Comparison of ENCODE assay signal across 9 mouse cellular contexts in genomic region chr10:122008731-122009391, GRCm38 (mm10). TPM values are rescaled to one million over a fixed set of nuclear protein-coding genes. Genes with fewer than 3 reads are reported as not detected.
DNase-seq lines count a peak whose midpoint lies in the region; ATAC-seq and TF ChIP-seq lines count a peak whose summit lies in the region.
"Had no signal": no experiment of that assay in that cellular context is flagged by ENCODE, and none has a peak within 500 bp of the region (broad histone marks: within the 10 kb centered on the region; RNA-seq: fewer than 3 reads in every experiment).

No protein-coding gene starts in this region.

- intact Hi-C loops in heart, postnatal 14 days (cut with DNase I): loop anchor here (5.0 kb wide), 1 partner anchor 38 kb away; the partner anchor contains the start of gene Srgap1

- peak; percentile 87 for ATAC-seq in frontal cortex, adult (ENCODE audit: low TSS enrichment)
- ATAC-seq in limb, embryonic 12.5 days (ENCODE audit: insufficient number of reproducible peaks, insufficient read depth, low FRiP score, low TSS enrichment, low read depth): peak; percentile 45; the same call in 1 of the 2 replicates
- ATAC-seq in midbrain, embryonic 12.5 days (ENCODE audit: low FRiP score, low read depth): peak; percentile 30

- peaks cover 16% of the 10 kb centered on the region for H3K4me1 ChIP-seq in limb, embryonic 12.5 days (replicated peaks)
- peaks cover 18% of the 10 kb centered on the region for H3K4me1 ChIP-seq in midbrain, embryonic 12.5 days

- TF ChIP-seq CTCF in brain, embryonic 14.5 days (IDR thresholded peaks at IDR 0.05; ENCODE audit: borderline replicate concordance, extremely low read depth, insufficient read depth, insufficient read length): no peak

- H3K4me2 ChIP-seq in limb, embryonic 12.5 days: peak overlapping the region; percentile 30
- no peak overlapping the region for H3K4me2 ChIP-seq in midbrain, embryonic 12.5 days (replicated peaks)

- no peak for DNase-seq in frontal cortex, postnatal 25 days (ENCODE audit: low spot score in 2 of 2)
- DNase-seq in brain, embryonic 14.5 days (ENCODE audit: low read depth): peak; percentile 63
- peak; percentile 19 to 33 for DNase-seq in heart, postnatal 14 days
- DNase-seq in spleen, adult 12 weeks (ENCODE audit: low spot score): no peak
- no peak for DNase-seq in layer of hippocampus, adult 9-10 months (ENCODE audit: low spot score)

- no peaks in the 10 kb centered on the region for H3K27me3 ChIP-seq in limb, embryonic 12.5 days
- no peaks in the 10 kb centered on the region for H3K27me3 ChIP-seq in midbrain, embryonic 12.5 days

- H3K36me3 ChIP-seq in limb, embryonic 12.5 days: no peaks in the 10 kb centered on the region
- no peaks in the 10 kb centered on the region for H3K36me3 ChIP-seq in midbrain, embryonic 12.5 days

- no peak for TF ChIP-seq POLR2A in brain, embryonic 14.5 days (IDR thresholded peaks at IDR 0.05; ENCODE audit: borderline replicate concordance, extremely low read depth, insufficient read depth, insufficient read length, poor library complexity, severe bottlenecking)

- H3K4me3 ChIP-seq in limb, embryonic 12.5 days (replicated peaks): no peak overlapping the region
- no peak overlapping the region for H3K4me3 ChIP-seq in midbrain, embryonic 12.5 days
- H3K4me3 ChIP-seq: erythroblast, embryonic 14.5 days had no signal

- H3K9me3 ChIP-seq in limb, embryonic 12.5 days: no peaks in the 10 kb centered on the region
- no peaks in the 10 kb centered on the region for H3K9me3 ChIP-seq in midbrain, embryonic 12.5 days

- H3K9ac ChIP-seq in limb, embryonic 12.5 days (replicated peaks): no peak overlapping the region
- H3K9ac ChIP-seq in midbrain, embryonic 12.5 days (replicated peaks): no peak overlapping the region

- WGBS in limb, embryonic 12.5 days: 50% methylated on average over 12 of the region's 12 CpGs
- WGBS in midbrain, embryonic 12.5 days: 57% methylated on average over 12 of the region's 12 CpGs

- peak overlapping the region; percentile 53; the same call in 1 of the 2 replicates for H3K27ac ChIP-seq in limb, embryonic 12.5 days
- H3K27ac ChIP-seq in midbrain, embryonic 12.5 days (replicated peaks): peak overlapping the region; percentile 20

RNA-seq across cellular contexts. Expression of gene Srgap1, which starts 38.3 kb away (rescaled TPM):
- 40.7 and 67.1 TPM in 2 replicates for polyA plus RNA-seq in brain, embryonic 14.5 days (2012; rRNA removed)
- total RNA-seq in heart, postnatal 14 days (2021): 1 to 10 TPM; 4.0 to 4.6 TPM
- polyA plus RNA-seq in limb, embryonic 12.5 days (2016; fragmentation: Nextera tagmentation; extraction: Ambion mirVana): 15.1 and 15.8 TPM in 2 replicates
- 30.1 and 32.3 TPM in 2 replicates for polyA plus RNA-seq in midbrain, embryonic 12.5 days (2016; fragmentation: Nextera tagmentation; extraction: Ambion mirVana)

Comparison
In these comparisons a context has a peak if more than half of its experiments do, and no peak if none do; other contexts are left out.
1. ATAC-seq: peak in every context shown above with its lines; median percentile 87 in frontal cortex, adult; 45 in limb, embryonic 12.5 days; 30 in midbrain, embryonic 12.5 days.
2. DNase-seq: peak in brain, embryonic 14.5 days (single experiment) and heart, postnatal 14 days (2 of 2); none in frontal cortex, postnatal 25 days (0 of 2), spleen, adult 12 weeks (single experiment) and layer of hippocampus, adult 9-10 months (single experiment).